Mouse (Mus musculus): ENCODE data around the gene Piezo1. TPM values are rescaled to one million over a fixed set of nuclear protein-coding genes. Genes with fewer than 3 reads are reported as not detected.

Gene Piezo1
- polyA plus RNA-seq, 1 experiment = 22.2 TPM

DNA sequence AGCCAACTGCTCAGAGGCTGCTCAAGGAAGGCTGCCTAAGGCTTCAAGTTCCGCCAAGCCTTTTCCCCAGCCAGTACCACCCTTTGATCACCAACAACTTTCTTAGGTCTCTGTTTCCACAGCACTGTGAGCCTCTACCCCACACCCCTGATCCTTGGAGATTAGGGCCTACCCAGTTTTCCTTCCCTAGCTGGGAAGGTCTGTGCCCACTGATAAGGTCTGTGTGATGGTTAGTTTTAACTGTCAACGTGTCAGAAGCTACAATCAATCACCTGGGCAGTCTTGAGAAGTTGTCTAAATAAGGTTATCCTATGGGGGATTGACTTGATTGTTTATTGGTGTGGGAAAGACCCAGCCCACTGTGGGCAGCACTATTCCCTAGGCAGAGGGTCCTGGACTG lies 13.3 kb downstream of the Piezo1 start:
- H3K9me3 ChIP-seq (ENCODE audit: control insufficient read depth, low read length) = no peaks in the 10 kb centered on the region
- H3K27me3 ChIP-seq (ENCODE audit: control insufficient read depth) = no peaks in the 10 kb centered on the region
- TF ChIP-seq TAL1 (IDR thresholded peaks at IDR 0.05; ENCODE audit: low read length) = peak; percentile 86
- TF ChIP-seq GATA1 (IDR thresholded peaks at IDR 0.05; ENCODE audit: low read length) = peak; percentile 93
- peaks cover 96% of the 10 kb centered on the region for H3K36me3 ChIP-seq (ENCODE audit: control insufficient read depth)
- peak overlapping the region; percentile 59 for H3K4me3 ChIP-seq (replicated peaks)
- H3K4me1 ChIP-seq (ENCODE audit: control insufficient read depth) = peaks cover 92% of the 10 kb centered on the region

DNA sequence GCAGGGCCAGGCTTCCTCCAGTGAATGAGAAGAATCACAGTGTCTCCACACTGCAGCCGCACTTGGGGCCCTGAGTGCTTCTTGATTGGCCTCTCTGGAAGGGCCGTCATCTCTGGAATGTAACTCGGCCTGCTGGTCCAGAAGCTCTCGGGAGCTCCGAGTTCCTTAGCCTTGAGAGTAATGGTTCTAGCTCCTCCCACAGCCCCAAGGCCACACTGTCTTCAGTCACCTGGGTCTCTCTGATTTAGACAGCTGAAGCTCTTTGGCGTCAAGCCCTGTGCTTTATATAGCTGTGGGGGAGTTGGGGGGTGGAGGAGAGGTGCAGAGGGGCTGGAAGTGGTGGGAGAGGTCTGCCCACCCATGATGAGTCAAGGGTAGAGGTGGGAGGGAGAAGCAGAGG lies 14.1 kb downstream of the Piezo1 start:
- Histone ChIP-seq H3K27me3 (ENCODE audit: control insufficient read depth) (no peaks in the 10 kb centered on the region), H3K9me3 (ENCODE audit: control insufficient read depth, low read length) (no peaks in the 10 kb centered on the region), H3K4me1 (ENCODE audit: control insufficient read depth) (peaks cover 92% of the 10 kb centered on the region), H3K36me3 (ENCODE audit: control insufficient read depth) (peaks cover 96% of the 10 kb centered on the region), H3K4me3 (replicated peaks) (peak overlapping the region; percentile 59)
- TF ChIP-seq GATA1 (IDR thresholded peaks at IDR 0.05; ENCODE audit: low read length) (no peak), TAL1 (IDR thresholded peaks at IDR 0.05; ENCODE audit: low read length) (no peak)

DNA sequence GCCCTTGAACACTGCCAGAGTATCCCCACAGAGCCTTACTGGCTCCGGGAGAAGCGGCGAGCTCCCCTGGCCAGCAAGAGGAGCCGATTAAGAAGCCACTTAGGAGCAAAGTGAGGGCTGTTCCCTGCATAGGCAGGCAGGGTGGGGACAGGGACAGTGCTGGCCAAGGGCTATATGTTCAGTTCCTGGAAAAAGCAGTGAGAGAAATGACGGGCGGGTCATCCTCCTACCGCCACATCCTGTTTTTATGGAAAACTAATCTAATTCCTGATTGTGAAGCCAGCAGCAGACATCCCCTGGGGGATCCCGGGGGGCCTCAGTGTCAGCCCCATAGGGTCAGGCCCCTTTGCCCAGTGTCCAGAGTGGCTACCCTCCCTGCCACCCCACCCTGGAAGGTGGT lies 19.8 kb downstream of the Piezo1 start:
- H3K27me3 ChIP-seq (ENCODE audit: control insufficient read depth) = no peaks in the 10 kb centered on the region
- peaks cover 85% of the 10 kb centered on the region for H3K4me1 ChIP-seq (ENCODE audit: control insufficient read depth)
- H3K9me3 ChIP-seq (ENCODE audit: control insufficient read depth, low read length) = peaks cover 3% of the 10 kb centered on the region; the same call in 1 of the 2 replicates
- no peak overlapping the region for H3K4me3 ChIP-seq (replicated peaks)
- no peak for TF ChIP-seq TAL1 (IDR thresholded peaks at IDR 0.05; ENCODE audit: low read length)
- no peak for TF ChIP-seq GATA1 (IDR thresholded peaks at IDR 0.05; ENCODE audit: low read length)
- peaks cover 95% of the 10 kb centered on the region for H3K36me3 ChIP-seq (ENCODE audit: control insufficient read depth)

DNA sequence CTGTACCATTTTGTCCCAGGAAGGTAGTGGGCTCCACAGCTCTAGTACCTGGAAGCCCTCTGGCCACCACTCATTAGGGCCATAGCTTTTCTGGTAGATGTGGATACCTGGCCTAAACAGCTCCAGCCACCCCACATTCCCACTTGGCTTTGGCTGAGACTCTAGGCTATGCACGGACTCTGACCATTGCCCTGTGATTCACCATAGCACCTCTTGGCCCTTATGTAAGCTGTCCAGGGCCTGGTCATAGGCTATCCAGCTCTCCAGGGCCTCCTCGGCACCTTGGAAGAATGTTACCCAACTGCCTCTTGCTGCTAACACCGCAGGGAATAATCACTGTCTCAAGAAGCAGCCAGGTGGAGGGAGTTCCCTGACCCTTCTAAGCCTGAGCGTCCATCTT lies 22.0 kb downstream of the Piezo1 start:
- Histone ChIP-seq H3K9me3 (ENCODE audit: control insufficient read depth, low read length) (peaks cover 3% of the 10 kb centered on the region; the same call in 1 of the 2 replicates), H3K4me1 (ENCODE audit: control insufficient read depth) (peaks cover 88% of the 10 kb centered on the region), H3K4me3 (replicated peaks) (no peak overlapping the region), H3K36me3 (ENCODE audit: control insufficient read depth) (peaks cover 98% of the 10 kb centered on the region), H3K27me3 (ENCODE audit: control insufficient read depth) (no peaks in the 10 kb centered on the region)
- TF ChIP-seq GATA1 (IDR thresholded peaks at IDR 0.05; ENCODE audit: low read length) (no peak), TAL1 (IDR thresholded peaks at IDR 0.05; ENCODE audit: low read length) (no peak)

GRCm38 (mm10) chr8:122527937-122528336 lies 23.2 kb downstream of the Piezo1 start:
- peaks cover 3% of the 10 kb centered on the region; the same call in 1 of the 2 replicates for H3K9me3 ChIP-seq (ENCODE audit: control insufficient read depth, low read length)
- H3K27me3 ChIP-seq (ENCODE audit: control insufficient read depth) = no peaks in the 10 kb centered on the region
- peaks cover 92% of the 10 kb centered on the region for H3K4me1 ChIP-seq (ENCODE audit: control insufficient read depth)
- TF ChIP-seq TAL1 (IDR thresholded peaks at IDR 0.05; ENCODE audit: low read length) (no peak), GATA1 (IDR thresholded peaks at IDR 0.05; ENCODE audit: low read length) (no peak)
- H3K36me3 ChIP-seq (ENCODE audit: control insufficient read depth) = peaks cover 98% of the 10 kb centered on the region
- H3K4me3 ChIP-seq (replicated peaks) = no peak overlapping the region

GRCm38 (mm10) chr8:122526526-122527170 lies 24.5 kb downstream of the Piezo1 start:
- TF ChIP-seq GATA1 (IDR thresholded peaks at IDR 0.05; ENCODE audit: low read length) (no peak), TAL1 (IDR thresholded peaks at IDR 0.05; ENCODE audit: low read length) (no peak)
- H3K36me3 ChIP-seq (ENCODE audit: control insufficient read depth) = peaks cover 96% of the 10 kb centered on the region
- H3K9me3 ChIP-seq (ENCODE audit: control insufficient read depth, low read length) = peaks cover 3% of the 10 kb centered on the region; the same call in 1 of the 2 replicates
- no peak overlapping the region for H3K4me3 ChIP-seq (replicated peaks)
- H3K27me3 ChIP-seq (ENCODE audit: control insufficient read depth) = no peaks in the 10 kb centered on the region
- peaks cover 91% of the 10 kb centered on the region for H3K4me1 ChIP-seq (ENCODE audit: control insufficient read depth)

DNA sequence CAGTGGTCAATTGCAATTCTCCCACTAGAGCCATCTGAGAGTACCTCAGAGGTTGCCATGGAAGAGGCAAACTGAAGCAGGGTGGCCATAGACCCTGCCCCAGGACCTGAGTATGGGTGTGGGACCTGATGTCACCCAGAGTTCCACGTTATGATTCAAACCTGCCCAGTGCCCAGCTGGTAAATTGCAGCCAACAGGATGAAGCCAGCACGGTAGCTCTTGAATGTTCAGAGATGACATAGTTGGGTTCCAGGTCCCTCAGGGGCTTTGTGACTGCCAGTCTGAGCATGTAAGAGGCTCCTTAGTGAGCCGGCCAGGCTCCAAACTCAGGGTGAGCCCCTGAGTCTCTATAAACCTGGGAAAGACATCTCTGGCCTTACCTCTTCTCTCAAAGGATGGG lies 25.0 kb downstream of the Piezo1 start:
- H3K9me3 ChIP-seq (ENCODE audit: control insufficient read depth, low read length) = peaks cover 3% of the 10 kb centered on the region; the same call in 1 of the 2 replicates
- H3K36me3 ChIP-seq (ENCODE audit: control insufficient read depth) = peaks cover 91% of the 10 kb centered on the region
- H3K4me1 ChIP-seq (ENCODE audit: control insufficient read depth) = peaks cover 86% of the 10 kb centered on the region
- no peak overlapping the region for H3K4me3 ChIP-seq (replicated peaks)
- H3K27me3 ChIP-seq (ENCODE audit: control insufficient read depth) = no peaks in the 10 kb centered on the region
- TF ChIP-seq GATA1 (IDR thresholded peaks at IDR 0.05; ENCODE audit: low read length) = no peak
- TF ChIP-seq TAL1 (IDR thresholded peaks at IDR 0.05; ENCODE audit: low read length) = no peak

- TF ChIP-seq GATA1 (IDR thresholded peaks at IDR 0.05; ENCODE audit: low read length) (peak; percentile 57), TAL1 (IDR thresholded peaks at IDR 0.05; ENCODE audit: low read length) (no peak)
- H3K4me3 ChIP-seq (replicated peaks) = peak overlapping the region; percentile 45
- H3K27me3 ChIP-seq (ENCODE audit: control insufficient read depth) = no peaks in the 10 kb centered on the region
- H3K9me3 ChIP-seq (ENCODE audit: control insufficient read depth, low read length) = peaks cover 3% of the 10 kb centered on the region; the same call in 1 of the 2 replicates
- H3K36me3 ChIP-seq (ENCODE audit: control insufficient read depth) = peaks cover 91% of the 10 kb centered on the region
- peaks cover 88% of the 10 kb centered on the region for H3K4me1 ChIP-seq (ENCODE audit: control insufficient read depth)
Measured at GRCm38 (mm10) chr8:122525004-122525403, 26.1 kb downstream of the Piezo1 start.

DNA sequence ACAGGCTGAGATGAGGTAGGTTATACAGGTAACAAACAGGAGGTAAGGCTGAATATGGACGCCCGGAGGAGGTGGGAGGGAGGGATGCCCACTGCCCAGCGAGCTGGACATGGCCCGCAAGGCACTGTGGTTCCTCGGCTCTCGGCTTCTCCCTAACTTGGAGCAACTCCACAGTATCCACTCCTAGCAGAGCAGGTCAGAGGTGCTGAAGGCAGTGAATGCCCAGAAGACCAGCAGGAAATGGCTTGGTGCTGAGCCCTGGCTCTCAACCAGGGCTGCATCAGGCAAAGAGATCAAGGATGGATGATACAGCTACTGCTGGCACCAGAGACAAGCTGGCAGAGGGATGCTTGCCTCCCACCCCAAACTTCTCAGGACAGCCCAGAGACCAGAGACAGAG lies 26.6 kb downstream of the Piezo1 start:
- H3K27me3 ChIP-seq (ENCODE audit: control insufficient read depth) = no peaks in the 10 kb centered on the region
- peaks cover 92% of the 10 kb centered on the region for H3K36me3 ChIP-seq (ENCODE audit: control insufficient read depth)
- peaks cover 3% of the 10 kb centered on the region; the same call in 1 of the 2 replicates for H3K9me3 ChIP-seq (ENCODE audit: control insufficient read depth, low read length)
- TF ChIP-seq TAL1 (IDR thresholded peaks at IDR 0.05; ENCODE audit: low read length) (no peak), GATA1 (IDR thresholded peaks at IDR 0.05; ENCODE audit: low read length) (no peak)
- peak overlapping the region; percentile 45 for H3K4me3 ChIP-seq (replicated peaks)
- peaks cover 90% of the 10 kb centered on the region for H3K4me1 ChIP-seq (ENCODE audit: control insufficient read depth)

All from erythroblast, embryonic 14.5 days (primary cell).